Mouse (Mus musculus): ENCODE measurements around the gene Naga. TPM values are rescaled to one million over a fixed set of nuclear protein-coding genes. Genes with fewer than 3 reads are reported as not detected.

Gene Naga
- polyA plus RNA-seq, 1 experiment from 2014 or later: 29.7 TPM

DNA sequence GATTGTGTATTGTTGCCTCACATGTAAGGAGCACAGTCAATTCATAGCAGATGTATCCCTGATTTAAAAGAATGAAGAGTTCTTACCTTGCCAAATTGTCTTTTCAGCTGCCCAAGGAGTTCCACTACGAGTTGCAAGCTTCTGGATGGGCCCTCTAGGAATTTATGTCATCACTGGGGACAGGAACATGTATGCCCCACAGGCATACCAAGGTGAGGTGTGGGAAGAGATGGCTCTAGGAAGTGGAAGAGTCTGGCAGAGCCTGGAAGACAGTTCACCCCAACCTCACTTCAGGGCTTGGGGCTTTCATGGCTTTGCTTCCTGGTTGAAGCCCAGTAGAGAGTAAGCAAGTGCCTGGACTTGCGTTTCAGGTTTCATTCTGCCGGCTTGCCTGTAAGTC is 30.3 kb downstream of the Naga start:
- Histone ChIP-seq H3K27me3 (no peaks in the 10 kb centered on the region), H3K36me3 (no peaks in the 10 kb centered on the region), H3K4me2 (replicated peaks) (no peak overlapping the region), H3K9ac (no peak overlapping the region), H3K4me3 (no peak overlapping the region), H3K4me1 (no peaks in the 10 kb centered on the region), H3K9me3 (replicated peaks) (no peaks in the 10 kb centered on the region), H3K27ac (no peak overlapping the region)
- ATAC-seq (ENCODE audit: low FRiP score): no peak
- 83% methylated on average over 3 of the region's 3 CpGs for WGBS

- ATAC-seq (ENCODE audit: low FRiP score): no peak
- Histone ChIP-seq H3K4me3 (no peak overlapping the region), H3K4me2 (replicated peaks) (no peak overlapping the region), H3K27me3 (no peaks in the 10 kb centered on the region), H3K9ac (no peak overlapping the region), H3K36me3 (no peaks in the 10 kb centered on the region), H3K9me3 (replicated peaks) (no peaks in the 10 kb centered on the region), H3K27ac (no peak overlapping the region), H3K4me1 (no peaks in the 10 kb centered on the region)
- WGBS: 76% methylated on average over 3 of the region's 3 CpGs
Measured at GRCm38 (mm10) chr15:82307107-82307506, 31.6 kb downstream of the Naga start.

GRCm38 (mm10) chr15:82298764-82299561 is 39.8 kb downstream of the Naga start, which contains the start of gene Wbp2nl:
Wbp2nl (plus strand) TSS chr15:82298954.
- no peak within 1 kb of the TSS for H3K27ac ChIP-seq
- H3K4me3 ChIP-seq: no peak within 1 kb of the TSS
- no peak for ATAC-seq (ENCODE audit: low FRiP score)
- H3K4me1 ChIP-seq: peaks cover 6% of the 10 kb centered on the region
- no peaks in the 10 kb centered on the region for H3K9me3 ChIP-seq (replicated peaks)
- H3K4me2 ChIP-seq (replicated peaks): 0 out of 2 replicates have a peak within 1 kb of the TSS, but pooled peaks have one; percentile 8
- H3K36me3 ChIP-seq: no peaks in the 10 kb centered on the region
- no peak within 1 kb of the TSS for H3K9ac ChIP-seq
- peaks cover 5% of the 10 kb centered on the region; the same call in 1 of the 2 replicates for H3K27me3 ChIP-seq
- WGBS: 56% methylated on average over 39 of the region's 39 CpGs

GRCm38 (mm10) chr15:82294059-82294458 is 44.7 kb downstream of the Naga start:
- Histone ChIP-seq H3K9me3 (replicated peaks) (no peaks in the 10 kb centered on the region), H3K27ac (peak overlapping the region; percentile 46; the same call in 1 of the 2 replicates), H3K36me3 (peaks cover 29% of the 10 kb centered on the region), H3K4me3 (no peak overlapping the region), H3K27me3 (peaks cover 4% of the 10 kb centered on the region; the same call in 1 of the 2 replicates), H3K4me1 (peaks cover 22% of the 10 kb centered on the region), H3K4me2 (replicated peaks) (no peak overlapping the region), H3K9ac (no peak overlapping the region)
- 45% methylated on average over 8 of the region's 8 CpGs for WGBS
- 0 out of 2 replicates have a peak, but pooled peaks have one; percentile 26 for ATAC-seq (ENCODE audit: low FRiP score)

GRCm38 (mm10) chr15:82293271-82293711 is 45.4 kb downstream of the Naga start:
- 4% methylated on average over 7 of the region's 7 CpGs for WGBS
- H3K27ac ChIP-seq: peak overlapping the region; percentile 69

DNA sequence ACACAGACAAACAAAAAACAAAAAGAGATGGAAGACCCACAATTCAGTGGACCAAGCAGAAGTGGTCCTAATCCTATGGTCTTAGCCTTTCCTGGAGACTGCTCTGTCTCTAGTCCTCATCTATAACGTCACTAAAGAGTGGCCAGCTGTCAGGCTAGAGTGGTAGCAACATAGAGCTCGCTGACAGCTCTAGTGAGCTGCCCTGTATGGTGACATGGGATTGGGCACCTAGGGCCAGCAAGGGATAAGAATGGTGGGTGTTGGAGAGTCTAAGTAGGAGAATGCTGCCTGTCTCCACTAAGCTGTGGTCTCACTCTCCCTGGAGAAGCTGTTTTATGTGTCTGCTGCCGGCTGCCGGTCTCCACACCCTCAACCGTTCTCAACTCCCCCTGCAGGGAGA is 45.9 kb downstream of the Naga start:
- no peak overlapping the region for H3K4me3 ChIP-seq

More at GRCm38 (mm10) chr15:82293271-82293711, 45.4 kb downstream of the Naga start:
- peaks cover 36% of the 10 kb centered on the region for H3K36me3 ChIP-seq
- ATAC-seq (ENCODE audit: low FRiP score): peak; percentile 90
- H3K4me3 ChIP-seq: no peak overlapping the region
- H3K9ac ChIP-seq: 0 out of 2 replicates have a peak overlapping the region, but pooled peaks have one; percentile 27
- peaks cover 22% of the 10 kb centered on the region for H3K4me1 ChIP-seq
- H3K4me2 ChIP-seq (replicated peaks): peak overlapping the region; percentile 27; the same call in 1 of the 2 replicates
- H3K27me3 ChIP-seq: no peaks in the 10 kb centered on the region
- no peaks in the 10 kb centered on the region for H3K9me3 ChIP-seq (replicated peaks)

DNA sequence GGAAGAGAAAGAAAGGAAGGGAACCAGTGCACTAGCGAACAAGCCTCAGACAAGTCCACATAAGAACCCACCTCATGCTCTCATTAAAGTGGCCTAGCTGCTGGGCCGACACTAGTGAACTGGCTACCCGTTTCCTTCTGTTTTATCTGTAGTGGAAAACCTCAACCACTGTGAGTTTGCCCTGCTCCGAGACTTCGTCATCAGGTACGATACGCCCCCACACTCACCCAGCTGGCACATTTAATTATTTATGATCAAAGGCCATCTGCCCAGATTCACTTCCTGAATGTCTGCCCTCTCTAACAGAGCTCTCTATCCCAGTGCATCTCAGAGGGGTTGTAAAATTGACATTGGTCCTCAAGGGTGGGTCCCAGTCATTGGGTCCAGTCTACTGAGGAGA is 48.5 kb downstream of the Naga start:
- peaks cover 66% of the 10 kb centered on the region for H3K36me3 ChIP-seq
- H3K4me2 ChIP-seq (replicated peaks): no peak overlapping the region
- no peak overlapping the region for H3K4me3 ChIP-seq
- no peak for ATAC-seq (ENCODE audit: low FRiP score)
- H3K4me1 ChIP-seq: peaks cover 22% of the 10 kb centered on the region
- H3K27ac ChIP-seq: no peak overlapping the region
- H3K9me3 ChIP-seq (replicated peaks): no peaks in the 10 kb centered on the region
- no peaks in the 10 kb centered on the region for H3K27me3 ChIP-seq
- H3K9ac ChIP-seq: no peak overlapping the region
- WGBS: 88% methylated on average over 7 of the region's 7 CpGs

More for the DNA sequence above, 45.9 kb downstream of the Naga start:
- ATAC-seq (ENCODE audit: low FRiP score): no peak; the same call in 1 of the 2 replicates
- Histone ChIP-seq H3K36me3 (peaks cover 41% of the 10 kb centered on the region), H3K4me1 (peaks cover 22% of the 10 kb centered on the region), H3K9me3 (replicated peaks) (no peaks in the 10 kb centered on the region), H3K27me3 (no peaks in the 10 kb centered on the region), H3K4me2 (replicated peaks) (peak overlapping the region; percentile 27; the same call in 1 of the 2 replicates), H3K27ac (peak overlapping the region; percentile 69), H3K9ac (0 out of 2 replicates have a peak overlapping the region, but pooled peaks have one; percentile 27)
- 18% methylated on average over 5 of the region's 5 CpGs for WGBS

DNA sequence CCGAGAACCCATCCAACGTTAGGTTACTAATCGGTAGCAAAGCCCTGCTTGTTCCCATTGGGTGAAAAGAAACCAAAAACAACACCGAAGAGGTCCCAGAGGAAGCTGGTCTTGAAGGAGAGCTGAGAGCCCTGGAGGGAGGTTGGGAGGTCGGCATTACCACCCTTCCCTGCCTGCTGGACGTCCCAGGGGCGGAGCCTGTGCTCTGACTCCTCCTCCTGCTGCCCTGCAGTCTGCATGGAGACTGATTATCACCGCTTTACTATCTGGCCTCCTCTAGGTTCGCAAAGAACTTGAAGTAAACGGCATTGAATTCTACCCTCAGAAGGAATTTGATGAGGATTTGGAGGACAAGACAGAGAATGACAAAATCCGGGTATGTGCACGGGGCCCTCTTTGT is 52.6 kb downstream of the Naga start:
- Histone ChIP-seq H3K9ac (no peak overlapping the region), H3K36me3 (peaks cover 95% of the 10 kb centered on the region), H3K27me3 (no peaks in the 10 kb centered on the region), H3K4me1 (no peaks in the 10 kb centered on the region), H3K4me2 (replicated peaks) (no peak overlapping the region), H3K9me3 (replicated peaks) (no peaks in the 10 kb centered on the region), H3K27ac (peak overlapping the region; percentile 17; the same call in 1 of the 2 replicates), H3K4me3 (no peak overlapping the region)
- 65% methylated on average over 12 of the region's 12 CpGs for WGBS
- ATAC-seq (ENCODE audit: low FRiP score): no peak

GRCm38 (mm10) chr15:82280638-82281037 is 58.1 kb downstream of the Naga start:
- Histone ChIP-seq H3K36me3 (peaks cover 69% of the 10 kb centered on the region), H3K4me2 (replicated peaks) (no peak overlapping the region), H3K4me1 (peaks cover 26% of the 10 kb centered on the region), H3K9me3 (replicated peaks) (no peaks in the 10 kb centered on the region), H3K9ac (no peak overlapping the region), H3K4me3 (no peak overlapping the region), H3K27me3 (no peaks in the 10 kb centered on the region), H3K27ac (no peak overlapping the region)
- 82% methylated on average over 4 of the region's 4 CpGs for WGBS
- no peak for ATAC-seq (ENCODE audit: low FRiP score)

Other genes starting within 250 kb of the Naga start
- gene Ccdc134, start 211.0 kb downstream of the Naga start, polyA plus RNA-seq (2016; fragmentation: Nextera tagmentation; extraction: Ambion mirVana): 17.0 and 17.1 TPM in 2 replicates
- 230 and 244 TPM in 2 replicates for gene Srebf2, start 191.7 kb downstream of the Naga start, polyA plus RNA-seq (2016; fragmentation: Nextera tagmentation; extraction: Ambion mirVana)
- gene Shisa8, start 126.1 kb downstream of the Naga start, polyA plus RNA-seq (2016; fragmentation: Nextera tagmentation; extraction: Ambion mirVana): 1.6 and 1.7 TPM in 2 replicates
- 0.18 and 0.34 TPM in 2 replicates for gene Tnfrsf13c, start 114.6 kb downstream of the Naga start, polyA plus RNA-seq (2016; fragmentation: Nextera tagmentation; extraction: Ambion mirVana)
- gene Cenpm, start 94.2 kb downstream of the Naga start, polyA plus RNA-seq (2016; fragmentation: Nextera tagmentation; extraction: Ambion mirVana): 51.1 and 51.4 TPM in 2 replicates
- 1.3 and 1.6 TPM in 2 replicates for gene 1500009C09Rik, start 86.5 kb downstream of the Naga start, polyA plus RNA-seq (2016; fragmentation: Nextera tagmentation; extraction: Ambion mirVana)
- 234 and 254 TPM in 2 replicates for gene Sept3, start 64.0 kb downstream of the Naga start, polyA plus RNA-seq (2016; fragmentation: Nextera tagmentation; extraction: Ambion mirVana)
- not detected in 2 replicates for gene Wbp2nl, start 40.0 kb downstream of the Naga start, polyA plus RNA-seq (2016; fragmentation: Nextera tagmentation; extraction: Ambion mirVana)
- 5.3 and 6.2 TPM in 2 replicates for gene Pheta2, start within 50 bp of the Naga start, polyA plus RNA-seq (2016; fragmentation: Nextera tagmentation; extraction: Ambion mirVana)
- gene Smdt1, start within 50 bp of the Naga start, polyA plus RNA-seq (2016; fragmentation: Nextera tagmentation; extraction: Ambion mirVana): 250 and 259 TPM in 2 replicates
- gene Ndufa6, start 15.4 kb upstream of the Naga start, polyA plus RNA-seq (2016; fragmentation: Nextera tagmentation; extraction: Ambion mirVana): 266 and 295 TPM in 2 replicates
- gene Cyp2d22, start 41.3 kb upstream of the Naga start, polyA plus RNA-seq (2016; fragmentation: Nextera tagmentation; extraction: Ambion mirVana): 4.0 and 4.8 TPM in 2 replicates
- gene Cyp2d11, start 55.1 kb upstream of the Naga start, polyA plus RNA-seq (2016; fragmentation: Nextera tagmentation; extraction: Ambion mirVana): not detected in 2 replicates
- gene Cyp2d10, start 68.3 kb upstream of the Naga start, polyA plus RNA-seq (2016; fragmentation: Nextera tagmentation; extraction: Ambion mirVana): not detected in 2 replicates
- not detected in 2 replicates for gene Cyp2d9, start 94.5 kb upstream of the Naga start, polyA plus RNA-seq (2016; fragmentation: Nextera tagmentation; extraction: Ambion mirVana)
- gene Cyp2d12, start 216.1 kb upstream of the Naga start, polyA plus RNA-seq (2016; fragmentation: Nextera tagmentation; extraction: Ambion mirVana): not detected in 2 replicates